Mouse (Mus musculus): Measurements from ENCODE around the gene Cyb5r3. TPM values are rescaled to one million over a fixed set of nuclear protein-coding genes. Genes with fewer than 3 reads are reported as not detected.

Cyb5r3 gene
- polyA plus RNA-seq, 1 experiment from 2014 or later: 127 TPM

GRCm38 (mm10) chr15:83182351-83182750 is 10.0 kb upstream of the Cyb5r3 start:
- ATAC-seq (ENCODE audit: extremely low read depth, insufficient number of reproducible peaks, low FRiP score, low TSS enrichment): no peak
- H3K27me3 ChIP-seq (replicated peaks): no peaks in the 10 kb centered on the region
- 52% methylated on average over 5 of the region's 5 CpGs for WGBS
- H3K9me3 ChIP-seq: no peaks in the 10 kb centered on the region
- no peaks in the 10 kb centered on the region for H3K4me1 ChIP-seq
- no peak overlapping the region for H3K4me3 ChIP-seq
- H3K27ac ChIP-seq (replicated peaks): no peak overlapping the region
- H3K9ac ChIP-seq: no peak overlapping the region
- no peak overlapping the region for H3K4me2 ChIP-seq
- H3K36me3 ChIP-seq: no peaks in the 10 kb centered on the region

- H3K4me1 ChIP-seq: no peaks in the 10 kb centered on the region
- no peak overlapping the region for H3K4me2 ChIP-seq
- no peaks in the 10 kb centered on the region for H3K27me3 ChIP-seq (replicated peaks)
- no peaks in the 10 kb centered on the region for H3K36me3 ChIP-seq
- H3K4me3 ChIP-seq: no peak overlapping the region
- no peaks in the 10 kb centered on the region for H3K9me3 ChIP-seq
- H3K27ac ChIP-seq (replicated peaks): no peak overlapping the region
- ATAC-seq (ENCODE audit: extremely low read depth, insufficient number of reproducible peaks, low FRiP score, low TSS enrichment): no peak
- no peak overlapping the region for H3K9ac ChIP-seq
- 45% methylated on average over 4 of the region's 4 CpGs for WGBS
Observed at GRCm38 (mm10) chr15:83181800-83182330, 9.5 kb upstream of the Cyb5r3 start.

DNA sequence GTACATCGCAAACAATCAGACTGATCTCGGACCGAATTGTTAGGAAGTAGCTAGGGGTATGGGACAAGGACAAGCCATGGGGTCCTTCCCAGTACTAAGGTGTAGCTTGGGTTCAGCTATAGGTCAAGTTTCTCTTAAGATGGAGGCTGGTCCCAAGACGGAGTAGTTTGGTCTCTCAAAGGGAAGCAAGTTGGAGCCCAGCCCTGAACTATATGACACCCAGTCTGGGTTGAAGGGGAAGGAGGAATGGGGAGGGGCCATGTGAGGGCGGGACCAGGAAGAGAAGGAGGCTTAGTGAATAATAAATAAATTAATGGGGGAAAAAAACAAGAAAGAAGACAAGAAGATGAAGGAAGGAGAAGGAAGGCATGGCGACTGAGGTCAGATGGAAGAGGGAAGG is 7.6 kb upstream of the Cyb5r3 start:
- Histone ChIP-seq H3K36me3 (no peaks in the 10 kb centered on the region), H3K4me1 (no peaks in the 10 kb centered on the region), H3K9me3 (no peaks in the 10 kb centered on the region), H3K27ac (replicated peaks) (no peak overlapping the region), H3K27me3 (replicated peaks) (no peaks in the 10 kb centered on the region), H3K4me2 (no peak overlapping the region), H3K9ac (no peak overlapping the region), H3K4me3 (no peak overlapping the region)
- ATAC-seq (ENCODE audit: extremely low read depth, insufficient number of reproducible peaks, low FRiP score, low TSS enrichment): no peak
- WGBS: 81% methylated on average over 6 of the region's 6 CpGs

- no peak overlapping the region for H3K9ac ChIP-seq
- no peak overlapping the region for H3K4me3 ChIP-seq
- WGBS: 67% methylated on average over 4 of the region's 4 CpGs
- H3K4me1 ChIP-seq: peaks cover 8% of the 10 kb centered on the region
- no peaks in the 10 kb centered on the region for H3K27me3 ChIP-seq (replicated peaks)
- H3K9me3 ChIP-seq: no peaks in the 10 kb centered on the region
- H3K27ac ChIP-seq (replicated peaks): no peak overlapping the region
- no peak overlapping the region for H3K4me2 ChIP-seq
- ATAC-seq (ENCODE audit: extremely low read depth, insufficient number of reproducible peaks, low FRiP score, low TSS enrichment): no peak
- H3K36me3 ChIP-seq: no peaks in the 10 kb centered on the region
Observed at GRCm38 (mm10) chr15:83176653-83177052, 4.3 kb upstream of the Cyb5r3 start.

GRCm38 (mm10) chr15:83173914-83174884 is 1.8 kb upstream of the Cyb5r3 start:
- Histone ChIP-seq H3K9ac (no peak overlapping the region), H3K27ac (replicated peaks) (no peak overlapping the region), H3K4me3 (no peak overlapping the region), H3K4me1 (peaks cover 33% of the 10 kb centered on the region), H3K9me3 (no peaks in the 10 kb centered on the region), H3K4me2 (no peak overlapping the region), H3K36me3 (no peaks in the 10 kb centered on the region), H3K27me3 (replicated peaks) (no peaks in the 10 kb centered on the region)
- 71% methylated on average over 14 of the region's 14 CpGs for WGBS
- ATAC-seq (ENCODE audit: extremely low read depth, insufficient number of reproducible peaks, low FRiP score, low TSS enrichment): no peak

- H3K9ac ChIP-seq: peak overlapping the region; percentile 90
- peak overlapping the region; percentile 91 for H3K4me2 ChIP-seq
- under 1% methylated on average over 67 of the region's 67 CpGs for whole genome bisulfite sequencing
Observed at GRCm38 (mm10) chr15:83171712-83172481, 495 bp downstream of the Cyb5r3 start.

GRCm38 (mm10) chr15:83170956-83171659 is 1.3 kb downstream of the Cyb5r3 start:
- Histone ChIP-seq H3K9me3 (no peaks in the 10 kb centered on the region), H3K4me3 (peak overlapping the region; percentile 86), H3K27ac (replicated peaks) (peak overlapping the region; percentile 88), H3K27me3 (replicated peaks) (no peaks in the 10 kb centered on the region), H3K9ac (peak overlapping the region; percentile 90), H3K4me1 (peaks cover 50% of the 10 kb centered on the region), H3K36me3 (no peaks in the 10 kb centered on the region), H3K4me2 (peak overlapping the region; percentile 91)
- 37% methylated on average over 8 of the region's 8 CpGs for WGBS
- no peak for ATAC-seq (ENCODE audit: extremely low read depth, insufficient number of reproducible peaks, low FRiP score, low TSS enrichment)

More at GRCm38 (mm10) chr15:83171712-83172481, 495 bp downstream of the Cyb5r3 start:
- ATAC-seq (ENCODE audit: extremely low read depth, insufficient number of reproducible peaks, low FRiP score, low TSS enrichment): peak; percentile 93
- H3K27me3 ChIP-seq (replicated peaks): no peaks in the 10 kb centered on the region
- H3K9me3 ChIP-seq: no peaks in the 10 kb centered on the region
- H3K4me1 ChIP-seq: peaks cover 43% of the 10 kb centered on the region
- peak overlapping the region; percentile 86 for H3K4me3 ChIP-seq
- H3K36me3 ChIP-seq: no peaks in the 10 kb centered on the region
- H3K27ac ChIP-seq (replicated peaks): peak overlapping the region; percentile 88

DNA sequence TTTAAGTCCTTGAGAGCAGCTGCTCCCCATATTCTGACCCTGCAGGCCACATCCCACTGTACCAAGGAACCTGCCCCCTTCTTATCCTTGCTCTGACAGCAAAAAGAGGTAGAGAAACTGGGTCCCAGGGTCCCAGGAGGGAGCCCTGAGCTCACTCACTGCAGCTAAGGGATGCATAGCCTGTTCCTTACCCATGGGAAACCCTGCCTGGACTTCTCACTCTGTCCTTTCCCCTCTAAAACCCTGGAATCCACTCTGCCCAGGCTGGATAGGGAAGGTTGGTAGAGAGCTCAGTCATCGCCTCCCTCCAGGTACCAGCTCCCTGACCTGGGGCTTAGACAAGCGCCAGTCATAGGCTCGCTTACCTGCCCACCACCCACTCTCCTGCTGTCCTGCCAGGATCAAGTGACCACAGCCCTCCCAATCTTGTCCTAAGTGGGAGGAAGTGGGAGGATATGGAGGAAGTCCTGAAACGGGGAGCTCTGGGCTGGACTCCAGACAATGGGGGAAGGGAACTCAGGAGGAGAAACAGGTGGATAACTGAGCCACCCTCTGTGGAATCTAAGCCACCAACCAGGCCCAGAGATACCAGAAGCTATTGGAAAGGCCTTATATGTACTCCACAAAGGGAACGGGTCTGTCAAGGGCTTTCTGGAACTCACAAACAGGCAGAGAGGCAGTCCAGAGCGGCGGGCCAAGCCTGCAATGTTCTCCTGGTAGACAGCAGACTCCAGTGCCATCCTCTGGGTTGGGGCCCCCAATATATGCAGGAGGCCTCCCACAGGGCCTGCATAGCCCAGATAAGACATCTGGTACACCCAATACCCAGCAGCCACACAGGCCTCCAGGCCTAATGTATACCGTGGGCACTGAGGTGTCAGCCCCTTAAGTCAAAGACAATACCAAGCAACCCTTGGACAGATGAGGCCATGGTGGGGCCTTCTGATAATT is 2.3 kb downstream of the Cyb5r3 start:
- Histone ChIP-seq H3K9ac (peak overlapping the region; percentile 90), H3K4me1 (peaks cover 58% of the 10 kb centered on the region), H3K4me2 (peak overlapping the region; percentile 91), H3K4me3 (peak overlapping the region; percentile 86), H3K27ac (replicated peaks) (peak overlapping the region; percentile 54), H3K27me3 (replicated peaks) (no peaks in the 10 kb centered on the region), H3K36me3 (peaks cover 4% of the 10 kb centered on the region; the same call in 1 of the 2 replicates), H3K9me3 (no peaks in the 10 kb centered on the region)
- ATAC-seq (ENCODE audit: extremely low read depth, insufficient number of reproducible peaks, low FRiP score, low TSS enrichment): no peak
- 79% methylated on average over 8 of the region's 8 CpGs for WGBS

DNA sequence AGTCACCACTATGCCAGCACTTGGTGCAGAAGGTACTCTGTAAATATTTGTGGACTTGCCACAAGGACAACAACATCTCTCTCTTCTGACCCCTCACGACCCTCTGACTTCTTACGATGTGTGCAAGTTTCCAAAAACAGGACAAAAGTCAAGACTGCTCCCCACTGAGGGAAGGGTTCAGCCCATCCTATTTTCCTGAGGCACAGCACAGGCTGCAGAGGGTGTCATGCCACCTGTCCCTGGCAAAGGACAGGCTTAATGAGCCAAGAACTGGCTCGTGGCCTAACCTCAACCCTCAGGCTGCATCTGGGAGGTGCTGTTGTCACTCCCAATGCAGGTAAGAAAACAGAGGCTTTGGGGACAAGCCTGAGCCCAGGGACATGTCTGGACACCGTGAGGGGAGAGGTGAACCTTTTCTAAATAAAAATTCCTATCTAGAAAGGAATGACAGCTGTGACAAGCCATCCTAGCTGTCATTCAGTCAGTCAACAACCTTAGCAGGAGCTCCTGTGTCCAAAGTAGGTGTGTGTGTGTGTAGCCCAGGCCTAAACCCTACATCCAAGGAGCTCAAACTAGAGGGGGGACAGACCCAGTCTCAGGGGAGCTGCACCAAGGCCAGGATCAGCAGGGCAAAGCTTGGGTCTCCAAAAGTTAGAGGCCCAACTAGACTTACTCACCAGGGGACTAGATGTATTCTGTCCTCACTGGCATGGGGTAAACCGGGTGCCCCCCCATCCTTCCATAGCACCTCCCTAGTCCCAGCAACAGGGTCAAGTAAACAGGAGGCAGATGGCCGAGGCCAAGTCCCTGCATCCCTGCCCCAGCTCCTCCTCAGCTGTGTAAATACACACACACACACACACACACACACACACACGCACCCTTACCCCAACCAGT is 3.3 kb downstream of the Cyb5r3 start:
- H3K4me3 ChIP-seq: peak overlapping the region; percentile 30
- peaks cover 4% of the 10 kb centered on the region; the same call in 1 of the 2 replicates for H3K36me3 ChIP-seq
- ATAC-seq (ENCODE audit: extremely low read depth, insufficient number of reproducible peaks, low FRiP score, low TSS enrichment): no peak
- H3K27ac ChIP-seq (replicated peaks): peak overlapping the region; percentile 54; the same call in 1 of the 2 replicates
- H3K4me2 ChIP-seq: peak overlapping the region; percentile 91
- H3K4me1 ChIP-seq: peaks cover 63% of the 10 kb centered on the region
- no peaks in the 10 kb centered on the region for H3K9me3 ChIP-seq
- H3K9ac ChIP-seq: peak overlapping the region; percentile 90
- no peaks in the 10 kb centered on the region for H3K27me3 ChIP-seq (replicated peaks)
- 78% methylated on average over 7 of the region's 7 CpGs for WGBS

Measured in heart, embryonic 13.5 days (tissue).